Mouse (Mus musculus) testis, postnatal 14 days (tissue): ENCODE data around the gene Ptk7.

ENCODE experiments used
- DNase-seq: peaks from one replicate; pipeline ENCODE4 v3.0.0; 2021; ENCODE audit warnings: low spot score

Ptk7 gene

DNA sequence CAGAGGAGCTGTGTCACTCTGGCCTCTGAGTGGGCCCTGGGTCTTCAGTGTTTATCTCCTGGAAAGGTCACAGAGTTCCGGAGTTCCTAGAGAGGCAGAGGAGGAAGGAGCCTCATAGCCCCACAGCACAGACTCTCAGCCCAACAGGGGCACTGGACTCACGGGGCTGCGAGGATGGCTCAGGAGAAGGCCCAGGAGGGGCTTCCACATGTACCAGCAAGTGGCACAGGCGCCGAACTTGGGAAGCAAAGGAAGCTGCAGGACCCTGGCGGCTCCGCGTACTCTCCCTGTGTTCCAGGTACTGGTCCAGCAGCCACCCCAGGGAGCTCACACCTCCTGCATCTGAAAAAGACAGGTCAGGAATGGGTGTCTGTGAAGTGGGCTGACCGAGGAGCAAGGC is 108.1 kb downstream of the Ptk7 start:
- no peak for DNase-seq

GRCm38 (mm10) chr17:46520385-46520979 is 108.8 kb downstream of the Ptk7 start:
- DNase-seq = no peak

GRCm38 (mm10) chr17:46519971-46520370 is 109.3 kb downstream of the Ptk7 start:
- DNase-seq = no peak
